Mouse (Mus musculus): ENCODE data around the gene Fryl.

- no peak for TF ChIP-seq MAX (IDR thresholded peaks at IDR 0.05; ENCODE audit: low read depth)
- no peak for TF ChIP-seq POLR2AphosphoS2 (IDR thresholded peaks at IDR 0.05; ENCODE audit: insufficient read length, low read depth)
- no peak for TF ChIP-seq REST (IDR thresholded peaks at IDR 0.05; ENCODE audit: insufficient read depth, insufficient read length)
Measured at GRCm38 (mm10) chr5:73228291-73229049, 27.9 kb downstream of the Fryl start.

Measured in myocyte (in vitro differentiated cells).